Mouse (Mus musculus) frontal cortex, postnatal 25 days (tissue): Measurements from ENCODE around the gene Catspere2.
A peak's percentile ranks its signal among the peaks of the same experiment; 100 is the strongest.
"Not testable (repeated sequence)": the region's sequence is repeated elsewhere in the genome, so short reads cannot be mapped to it uniquely, and the experiment has no call there.

Experiments
- DNase-seq, 2 experiments: peaks; one replicate each; pipeline ENCODE4 v3.0.0; 2022; ENCODE audit warnings: low spot score in 2 of 2

Gene Catspere2

GRCm38 (mm10) chr1:177983024-177983450 lies at the start of gene Catspere2:
Gene Catspere2, plus strand, starts transcription at chr1:177983423.
- peak; percentile 93 to 96 for DNase-seq

- not testable (repeated sequence) for DNase-seq
Measured at GRCm38 (mm10) chr1:177940422-177940977, 42.7 kb upstream of the Catspere2 start.

GRCm38 (mm10) chr1:177981276-177981675 lies 1.9 kb upstream of the Catspere2 start:
- no peak for DNase-seq

GRCm38 (mm10) chr1:177983582-177983981 lies 359 bp downstream of the Catspere2 start:
- not testable (repeated sequence) for DNase-seq

GRCm38 (mm10) chr1:177984206-177984605 lies 983 bp downstream of the Catspere2 start:
- DNase-seq, result no peak

- not testable (repeated sequence) for DNase-seq
Measured at GRCm38 (mm10) chr1:177987476-177987875, 4.3 kb downstream of the Catspere2 start.

GRCm38 (mm10) chr1:178072798-178073197 lies 89.6 kb downstream of the Catspere2 start:
- not testable (repeated sequence) for DNase-seq

GRCm38 (mm10) chr1:178097865-178098264 lies 114.6 kb downstream of the Catspere2 start:
- DNase-seq, result not testable (repeated sequence)

GRCm38 (mm10) chr1:178108514-178108913 lies 125.3 kb downstream of the Catspere2 start:
- DNase-seq, result not testable (repeated sequence)

- DNase-seq, result not testable (repeated sequence)
Measured at GRCm38 (mm10) chr1:178122236-178122635, 139.0 kb downstream of the Catspere2 start.

GRCm38 (mm10) chr1:178134288-178134687 lies 151.1 kb downstream of the Catspere2 start:
- no peak for DNase-seq

GRCm38 (mm10) chr1:178146513-178146912 lies 163.3 kb downstream of the Catspere2 start:
- DNase-seq, result peak in 1 of 2 experiments; percentile 21

- DNase-seq, result not testable (repeated sequence)
Measured at GRCm38 (mm10) chr1:178146915-178147314, 163.7 kb downstream of the Catspere2 start.

GRCm38 (mm10) chr1:178182251-178182650 lies 199.0 kb downstream of the Catspere2 start:
- no peak for DNase-seq

- no peak for DNase-seq
Measured at GRCm38 (mm10) chr1:178185591-178185990, 202.4 kb downstream of the Catspere2 start.

GRCm38 (mm10) chr1:178187216-178187791 lies 204.1 kb downstream of the Catspere2 start, which contains the start of gene Desi2:
Gene Desi2, plus strand, starts transcription at chr1:178187417.
- peak; percentile 86 to 91 for DNase-seq

GRCm38 (mm10) chr1:178187810-178188209 lies 204.6 kb downstream of the Catspere2 start:
- not testable (repeated sequence) for DNase-seq

- DNase-seq, result no peak
Measured at GRCm38 (mm10) chr1:178188386-178188785, 205.2 kb downstream of the Catspere2 start.

GRCm38 (mm10) chr1:178205701-178206325 lies 222.6 kb downstream of the Catspere2 start:
- no peak for DNase-seq

- DNase-seq, result not testable (repeated sequence)
Measured at GRCm38 (mm10) chr1:178207856-178208255, 224.6 kb downstream of the Catspere2 start.

- DNase-seq, result no peak
Measured at GRCm38 (mm10) chr1:178209966-178210365, 226.7 kb downstream of the Catspere2 start.

GRCm38 (mm10) chr1:178217157-178217556 lies 233.9 kb downstream of the Catspere2 start:
- DNase-seq, result no peak

- no peak for DNase-seq
Measured at GRCm38 (mm10) chr1:178218305-178218704, 235.1 kb downstream of the Catspere2 start.
